Mouse (Mus musculus) frontal cortex, postnatal 10 days (tissue): ENCODE data around the gene Zfp866.

Experiments
- DNase-seq, 2 experiments: peaks; one replicate each; pipeline ENCODE4 v3.0.0; 2022; ENCODE audit warnings: low spot score in 2 of 2, mixed read lengths in 1 of 2

The Zfp866 gene

GRCm38 (mm10) chr8:69797661-69798060, 6.7 kb upstream of the Zfp866 start:
- DNase-seq = peak in 1 of 2 experiments; percentile 4

GRCm38 (mm10) chr8:69796721-69797345, 5.9 kb upstream of the Zfp866 start:
- DNase-seq = peak in 1 of 2 experiments; percentile 4

GRCm38 (mm10) chr8:69794901-69795300, 3.9 kb upstream of the Zfp866 start:
- peak in 1 of 2 experiments; percentile 3 for DNase-seq

- no peak for DNase-seq
Measured at GRCm38 (mm10) chr8:69794096-69794495, 3.1 kb upstream of the Zfp866 start.

GRCm38 (mm10) chr8:69793666-69794065, 2.7 kb upstream of the Zfp866 start:
- DNase-seq = peak in 1 of 2 experiments; percentile 2

- peak in 1 of 2 experiments; percentile 20 for DNase-seq
Measured at GRCm38 (mm10) chr8:69791415-69792068, 564 bp upstream of the Zfp866 start.

- DNase-seq = peak in 1 of 2 experiments; percentile 4
Measured at GRCm38 (mm10) chr8:69790364-69790763, 614 bp downstream of the Zfp866 start.

GRCm38 (mm10) chr8:69789731-69790130, 1.2 kb downstream of the Zfp866 start:
- no peak for DNase-seq

- DNase-seq = peak in 1 of 2 experiments; percentile 2
Measured at GRCm38 (mm10) chr8:69789105-69789504, 1.9 kb downstream of the Zfp866 start.

GRCm38 (mm10) chr8:69777111-69777510, 13.9 kb downstream of the Zfp866 start:
- DNase-seq = no peak

GRCm38 (mm10) chr8:69775149-69775534, 15.8 kb downstream of the Zfp866 start:
- no peak for DNase-seq

GRCm38 (mm10) chr8:69774503-69775148, 16.4 kb downstream of the Zfp866 start, which contains the start of gene Gm20422:
Gene Gm20422, minus strand, starts transcription at chr8:69774886.
- peak; percentile 87 to 88 for DNase-seq

- DNase-seq = no peak
Measured at GRCm38 (mm10) chr8:69772106-69772505, 18.9 kb downstream of the Zfp866 start.

- no peak for DNase-seq
Measured at GRCm38 (mm10) chr8:69771221-69771620, 19.8 kb downstream of the Zfp866 start.

- DNase-seq = no peak
Measured at GRCm38 (mm10) chr8:69761814-69762445, 29.0 kb downstream of the Zfp866 start.

- no peak for DNase-seq
Measured at GRCm38 (mm10) chr8:69758316-69758715, 32.7 kb downstream of the Zfp866 start.

GRCm38 (mm10) chr8:69752437-69752836, 38.5 kb downstream of the Zfp866 start:
- no peak for DNase-seq

GRCm38 (mm10) chr8:69749544-69750454, 41.2 kb downstream of the Zfp866 start, which contains the start of gene Zfp963:
Gene Zfp963, minus strand, starts transcription at chr8:69749970.
- peak; percentile 88 to 94 for DNase-seq

- DNase-seq = no peak
Measured at GRCm38 (mm10) chr8:69741231-69741630, 49.7 kb downstream of the Zfp866 start.

- no peak for DNase-seq
Measured at GRCm38 (mm10) chr8:69740763-69741162, 50.2 kb downstream of the Zfp866 start.

GRCm38 (mm10) chr8:69735495-69735894, 55.5 kb downstream of the Zfp866 start:
- no peak for DNase-seq
